Mouse (Mus musculus) lung, postnatal 0 days (tissue): ENCODE measurements at regions not wholly inside any gene's neighbourhood (a gene's known extent, or its start where the extent isn't known, plus 50 kb on each side); places are given as distances from the start of the nearest gene placed in this dataset.

Experiments
- CTCF ChIP-seq: IDR thresholded peaks from 2 replicates; pipeline ENCODE4 v1.5.1; 2016; ENCODE audit warnings: antibody characterized with exemption, mild to moderate bottlenecking
- EP300 ChIP-seq: IDR thresholded peaks from 2 replicates; pipeline ENCODE4 v1.6.1; 2016; ENCODE audit warnings: antibody characterized with exemption, mild to moderate bottlenecking, control low read depth

DNA sequence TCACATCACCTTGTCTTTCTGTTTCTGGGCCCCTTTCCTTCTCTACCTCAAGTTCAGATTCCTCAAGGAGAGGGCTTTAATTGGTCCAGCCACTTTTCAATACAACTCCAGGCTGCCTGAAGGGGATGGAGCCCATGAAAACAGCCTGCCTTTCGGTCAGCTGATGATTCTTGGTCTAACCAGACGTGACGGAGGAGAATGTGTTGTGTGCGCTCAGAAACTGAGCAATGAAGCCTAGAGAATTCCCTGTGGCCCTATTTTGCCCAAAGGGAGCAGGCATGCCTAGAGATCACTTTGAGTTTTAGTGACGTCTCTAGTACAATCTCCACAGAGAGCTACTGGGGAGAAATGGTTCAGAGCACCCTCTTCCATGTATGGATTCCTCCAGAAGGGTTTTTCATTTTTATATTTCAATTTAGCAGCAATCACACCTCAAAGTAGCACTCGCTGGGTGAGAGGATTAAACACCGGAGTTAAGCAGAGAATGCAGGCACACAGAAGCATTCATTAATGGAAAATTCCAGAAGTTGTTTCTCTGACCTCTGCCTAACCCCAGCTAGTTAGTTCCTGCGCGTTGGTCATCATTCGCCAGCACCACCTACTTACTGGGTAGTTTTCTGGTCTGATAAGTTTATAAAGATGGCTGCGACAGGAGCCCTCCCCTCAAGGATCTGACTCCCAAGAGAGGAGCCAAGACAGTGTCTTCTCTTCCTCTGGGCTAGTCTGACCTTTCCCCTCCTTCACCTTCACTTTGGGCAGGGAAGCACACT lies 58.8 kb upstream of the Egln3 start:
- TF ChIP-seq CTCF: no peak
- TF ChIP-seq EP300: no peak
